Mouse (Mus musculus) stomach, embryonic 16.5 days (tissue): ENCODE measurements around the gene Mettl3. TPM values are rescaled to one million over a fixed set of nuclear protein-coding genes. Genes with fewer than 3 reads are reported as not detected.
A peak's percentile ranks its signal among the peaks of the same experiment; 100 is the strongest.
"Not testable (repeated sequence)": the region's sequence is repeated elsewhere in the genome, so short reads cannot be mapped to it uniquely, and the experiment has no call there.

Experiments
- ATAC-seq: fragments of 200-750 bp; cut with Nextera tagmentation; 2 replicates; pipeline ENCODE4 v1.8.0; 2017; ENCODE audit warnings: moderate number of reproducible peaks, moderate TSS enrichment; ENCODE audit not compliant: insufficient read depth, low FRiP score
- H3K27ac ChIP-seq: fragments of 300-500 bp; sonication (generic); 2 replicates; pipeline ENCODE4 v1.5.1; 2014; ENCODE audit warnings: low read length
- H3K27me3 ChIP-seq: fragments of 300-500 bp; sonication (generic); 2 replicates; pipeline ENCODE4 v1.6.1; 2014; ENCODE audit warnings: low read length, control low read depth, mixed read lengths; ENCODE audit not compliant: control insufficient read depth, insufficient read depth
- H3K36me3 ChIP-seq: fragments of 300-500 bp; sonication (generic); 2 replicates; pipeline ENCODE4 v1.6.1; 2014; ENCODE audit warnings: low read length; ENCODE audit not compliant: control insufficient read depth, insufficient read depth
- H3K4me1 ChIP-seq: fragments of 300-500 bp; sonication (generic); 2 replicates; pipeline ENCODE4 v1.6.1; 2014; ENCODE audit warnings: low read length, control low read depth, mixed read lengths; ENCODE audit not compliant: control insufficient read depth, insufficient read depth
- H3K4me2 ChIP-seq: fragments of 300-500 bp; sonication (generic); 2 replicates; pipeline ENCODE4 v1.6.1; 2014; ENCODE audit warnings: low read depth, low read length, mixed read lengths
- H3K4me3 ChIP-seq: fragments of 300-500 bp; sonication (generic); replicated peaks from 2 replicates; pipeline ENCODE4 v1.5.1; 2014; ENCODE audit warnings: mild to moderate bottlenecking, low read length
- H3K9ac ChIP-seq: fragments of 300-500 bp; sonication (generic); 2 replicates; pipeline ENCODE4 v1.6.1; 2014; ENCODE audit warnings: low read length
- H3K9me3 ChIP-seq: fragments of 300-500 bp; sonication (generic); replicated peaks from 2 replicates; pipeline ENCODE4 v1.6.1; 2016; ENCODE audit warnings: low read length, control low read depth; ENCODE audit not compliant: control insufficient read depth
- WGBS: fragments of 180-500 bp; shearing (Covaris S2); extraction: QIAGEN DNeasy Blood & Tissue Kit; methylation state at CpG from one replicate; pipeline ENCODE4 v1.1.7; 2014; 5-methylcytosine and 5-hydroxymethylcytosine counted together
- polyA plus RNA-seq: library from polyadenylated mRNA; unstranded; fragments of >200 nt; fragmentation: Nextera tagmentation; extraction: Ambion mirVana; gene quantifications from 2 replicates; pipeline ENCODE4 v1.2.1, GENCODE M21; 2015

Mettl3 gene
- polyA plus RNA-seq, 1 experiment from 2014 or later, result 38.8 TPM

DNA sequence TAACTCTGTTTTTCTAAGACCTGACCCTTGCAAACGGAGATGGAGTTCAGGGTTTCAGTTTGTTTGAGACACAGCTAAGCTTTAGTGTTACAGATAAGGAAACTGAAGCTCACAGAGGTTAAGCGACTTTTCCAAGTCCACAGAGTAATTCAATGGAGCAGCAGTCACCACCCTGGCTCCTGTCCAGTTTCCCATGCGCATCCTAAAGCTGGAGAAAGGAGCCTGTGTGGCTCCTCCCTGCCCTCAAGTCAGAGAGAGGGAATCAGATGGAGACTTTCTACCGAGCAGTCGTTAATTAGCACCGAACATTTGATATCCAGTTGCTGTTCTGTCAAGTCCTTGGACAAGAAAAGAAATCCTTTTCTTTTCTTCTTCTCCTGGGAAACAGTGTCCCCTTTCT lies 14.4 kb upstream of the Mettl3 start:
- no peak overlapping the region for H3K27ac ChIP-seq
- H3K9me3 ChIP-seq, result no peaks in the 10 kb centered on the region
- H3K4me2 ChIP-seq, result no peak overlapping the region
- no peak for ATAC-seq
- 55% methylated on average over 6 of the region's 6 CpGs for WGBS
- peaks cover 11% of the 10 kb centered on the region for H3K4me1 ChIP-seq
- H3K4me3 ChIP-seq, result no peak overlapping the region
- no peak overlapping the region for H3K9ac ChIP-seq
- no peaks in the 10 kb centered on the region for H3K27me3 ChIP-seq
- H3K36me3 ChIP-seq, result no peaks in the 10 kb centered on the region

DNA sequence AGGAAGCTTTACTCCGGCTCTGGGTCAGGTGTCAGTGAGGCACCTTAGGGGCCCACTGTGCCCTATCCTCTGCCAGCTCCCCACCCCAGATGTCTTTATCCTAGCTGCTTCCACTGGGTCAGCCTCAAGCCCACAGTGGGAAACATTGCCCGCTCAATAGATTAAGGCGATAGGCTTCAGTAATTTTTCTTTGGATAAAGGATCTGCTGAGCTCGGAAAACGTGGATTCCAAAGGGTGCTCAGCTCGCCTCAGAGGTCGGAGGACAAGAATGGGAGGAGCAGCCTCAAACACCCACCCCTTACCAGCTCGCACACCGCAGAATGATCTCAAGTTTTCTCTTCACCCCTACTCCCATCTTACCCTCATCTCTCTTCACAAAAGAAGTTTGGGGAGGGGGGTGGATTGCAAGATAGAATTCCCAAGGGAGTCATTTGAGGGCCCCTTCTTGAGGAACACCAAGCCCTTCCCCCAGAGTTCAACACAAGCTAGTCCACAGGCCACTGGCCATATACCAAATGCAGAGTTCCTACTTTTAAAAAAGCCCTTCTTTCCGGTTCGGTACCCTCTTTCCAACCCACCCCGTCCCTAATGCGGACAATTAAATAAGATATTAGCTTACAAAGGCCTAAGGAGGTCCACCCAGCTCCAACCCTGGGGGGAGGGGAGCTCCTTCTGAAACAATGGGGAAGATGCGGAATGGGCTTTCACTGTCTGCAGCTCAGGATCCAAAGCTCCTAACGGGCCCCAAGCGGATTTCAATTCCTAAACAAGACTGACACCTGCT lies 11.7 kb upstream of the Mettl3 start:
- WGBS, result 11% methylated on average over 16 of the region's 16 CpGs
- Histone ChIP-seq H3K9ac (peak overlapping the region; percentile 95), H3K27me3 (no peaks in the 10 kb centered on the region), H3K4me2 (peak overlapping the region; percentile 89), H3K4me3 (peak overlapping the region; percentile 90), H3K9me3 (no peaks in the 10 kb centered on the region), H3K27ac (peak overlapping the region; percentile 87), H3K36me3 (no peaks in the 10 kb centered on the region), H3K4me1 (peaks cover 11% of the 10 kb centered on the region)
- ATAC-seq, result peak; percentile 61

- H3K36me3 ChIP-seq, result no peaks in the 10 kb centered on the region
- no peaks in the 10 kb centered on the region for H3K27me3 ChIP-seq
- H3K4me1 ChIP-seq, result peaks cover 11% of the 10 kb centered on the region
- H3K9ac ChIP-seq, result peak overlapping the region; percentile 95
- under 1% methylated on average over 33 of the region's 41 CpGs for WGBS
- H3K9me3 ChIP-seq, result no peaks in the 10 kb centered on the region
- H3K4me2 ChIP-seq, result peak overlapping the region; percentile 89
- peak overlapping the region; percentile 90 for H3K4me3 ChIP-seq
- H3K27ac ChIP-seq, result peak overlapping the region; percentile 87
- peak; percentile 78 for ATAC-seq
Measured at GRCm38 (mm10) chr14:52315792-52316440, 11.0 kb upstream of the Mettl3 start.

DNA sequence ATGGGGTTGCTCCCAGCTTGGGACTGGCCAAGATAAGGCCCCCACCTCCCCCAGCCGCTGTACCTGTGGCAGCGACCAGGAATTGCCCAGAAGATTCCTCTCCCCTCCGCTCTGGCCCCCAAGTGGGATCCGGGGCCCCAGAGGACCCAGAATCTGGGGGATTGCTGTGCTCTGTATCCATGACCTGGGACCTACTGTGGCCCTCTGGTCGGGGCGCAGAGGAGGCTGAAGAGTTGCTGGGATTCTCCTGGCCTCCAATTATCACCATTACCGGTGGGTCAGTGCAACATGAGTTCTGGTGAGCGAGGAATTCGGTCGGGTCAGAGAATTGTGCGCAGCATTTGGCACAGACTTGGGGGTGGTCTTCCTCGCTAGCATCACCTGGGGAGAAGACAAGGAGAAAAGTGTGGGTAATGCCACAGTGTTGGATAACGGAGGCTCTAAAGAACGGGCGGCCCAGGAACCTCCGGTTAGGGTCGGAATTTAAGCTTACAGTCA lies 10.4 kb upstream of the Mettl3 start:
- peak overlapping the region; percentile 95 for H3K9ac ChIP-seq
- H3K27me3 ChIP-seq, result no peaks in the 10 kb centered on the region
- H3K9me3 ChIP-seq, result no peaks in the 10 kb centered on the region
- ATAC-seq, result no peak
- H3K27ac ChIP-seq, result peak overlapping the region; percentile 87
- peak overlapping the region; percentile 90 for H3K4me3 ChIP-seq
- WGBS, result 3% methylated on average over 17 of the region's 17 CpGs
- peak overlapping the region; percentile 89 for H3K4me2 ChIP-seq
- peaks cover 3% of the 10 kb centered on the region; the same call in 1 of the 2 replicates for H3K36me3 ChIP-seq
- peaks cover 11% of the 10 kb centered on the region for H3K4me1 ChIP-seq

GRCm38 (mm10) chr14:52314808-52315150 lies 9.9 kb upstream of the Mettl3 start:
- no peak for ATAC-seq
- Histone ChIP-seq H3K4me1 (peaks cover 11% of the 10 kb centered on the region), H3K9me3 (no peaks in the 10 kb centered on the region), H3K4me2 (peak overlapping the region; percentile 89), H3K36me3 (peaks cover 3% of the 10 kb centered on the region; the same call in 1 of the 2 replicates), H3K27me3 (no peaks in the 10 kb centered on the region), H3K4me3 (peak overlapping the region; percentile 90), H3K27ac (no peak overlapping the region), H3K9ac (peak overlapping the region; percentile 95)
- WGBS, result 47% methylated on average over 8 of the region's 8 CpGs

- Histone ChIP-seq H3K9ac (no peak overlapping the region), H3K27me3 (no peaks in the 10 kb centered on the region), H3K27ac (no peak overlapping the region), H3K36me3 (peaks cover 3% of the 10 kb centered on the region; the same call in 1 of the 2 replicates), H3K4me2 (no peak overlapping the region), H3K9me3 (no peaks in the 10 kb centered on the region), H3K4me3 (no peak overlapping the region), H3K4me1 (peaks cover 11% of the 10 kb centered on the region)
- no peak for ATAC-seq
- WGBS, result 81% methylated on average over 26 of the region's 26 CpGs
Measured at GRCm38 (mm10) chr14:52313931-52314807, 9.2 kb upstream of the Mettl3 start.

GRCm38 (mm10) chr14:52310906-52311305 lies 6.0 kb upstream of the Mettl3 start:
- no peak for ATAC-seq
- Histone ChIP-seq H3K9ac (no peak overlapping the region), H3K27ac (no peak overlapping the region), H3K36me3 (peaks cover 3% of the 10 kb centered on the region; the same call in 1 of the 2 replicates), H3K4me1 (peaks cover 8% of the 10 kb centered on the region), H3K4me2 (no peak overlapping the region), H3K27me3 (no peaks in the 10 kb centered on the region), H3K4me3 (no peak overlapping the region), H3K9me3 (no peaks in the 10 kb centered on the region)
- 83% methylated on average over 2 of the region's 2 CpGs for WGBS

GRCm38 (mm10) chr14:52310343-52310742 lies 5.4 kb upstream of the Mettl3 start:
- H3K4me3 ChIP-seq, H3K27ac ChIP-seq, H3K9ac ChIP-seq, H3K9me3 ChIP-seq, H3K27me3 ChIP-seq, H3K4me1 ChIP-seq, ATAC-seq, H3K4me2 ChIP-seq, H3K36me3 ChIP-seq: not testable (repeated sequence)
- 94% methylated on average over 5 of the region's 6 CpGs for WGBS
